Mouse (Mus musculus) heart, postnatal 4 days (tissue): ENCODE results near the gene Shroom3. TPM values are rescaled to one million over a fixed set of nuclear protein-coding genes. Genes with fewer than 3 reads are reported as not detected.
A peak's percentile ranks its signal among the peaks of the same experiment; 100 is the strongest.

ENCODE experiments used
- DNase-seq: peaks from one replicate; pipeline ENCODE4 v3.0.0; 2021
- total RNA-seq, 2 experiments: library from RNA; stranded (reverse); gene quantifications; 2 replicates each; pipeline ENCODE4 v1.2.3; 2021

Gene Shroom3
- total RNA-seq, 2 experiments from 2014 or later = 58.1 to 71.7 TPM

- no peak for DNase-seq
Measured at GRCm38 (mm10) chr5:92759156-92759745, 76.0 kb downstream of the Shroom3 start.

DNA sequence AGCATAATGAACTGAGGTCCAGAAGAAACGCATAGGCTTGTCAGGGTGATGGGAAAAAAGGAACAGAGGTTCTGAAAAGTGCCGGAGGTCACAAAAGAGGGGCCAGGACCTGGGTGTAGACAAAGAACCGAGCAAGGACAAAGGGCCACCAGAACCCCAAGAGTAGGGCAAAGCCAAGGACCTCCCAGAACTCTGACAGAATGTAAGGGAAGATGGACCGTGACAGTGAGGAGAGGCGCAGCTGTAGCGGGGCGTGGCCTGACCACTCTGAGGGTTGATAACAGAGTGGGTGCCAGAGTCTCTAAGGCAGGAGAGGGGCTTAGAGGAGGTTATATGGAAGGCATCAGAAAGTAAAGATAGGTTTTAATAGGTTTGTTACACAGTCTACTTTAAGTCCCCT lies 77.3 kb downstream of the Shroom3 start:
- DNase-seq = no peak

DNA sequence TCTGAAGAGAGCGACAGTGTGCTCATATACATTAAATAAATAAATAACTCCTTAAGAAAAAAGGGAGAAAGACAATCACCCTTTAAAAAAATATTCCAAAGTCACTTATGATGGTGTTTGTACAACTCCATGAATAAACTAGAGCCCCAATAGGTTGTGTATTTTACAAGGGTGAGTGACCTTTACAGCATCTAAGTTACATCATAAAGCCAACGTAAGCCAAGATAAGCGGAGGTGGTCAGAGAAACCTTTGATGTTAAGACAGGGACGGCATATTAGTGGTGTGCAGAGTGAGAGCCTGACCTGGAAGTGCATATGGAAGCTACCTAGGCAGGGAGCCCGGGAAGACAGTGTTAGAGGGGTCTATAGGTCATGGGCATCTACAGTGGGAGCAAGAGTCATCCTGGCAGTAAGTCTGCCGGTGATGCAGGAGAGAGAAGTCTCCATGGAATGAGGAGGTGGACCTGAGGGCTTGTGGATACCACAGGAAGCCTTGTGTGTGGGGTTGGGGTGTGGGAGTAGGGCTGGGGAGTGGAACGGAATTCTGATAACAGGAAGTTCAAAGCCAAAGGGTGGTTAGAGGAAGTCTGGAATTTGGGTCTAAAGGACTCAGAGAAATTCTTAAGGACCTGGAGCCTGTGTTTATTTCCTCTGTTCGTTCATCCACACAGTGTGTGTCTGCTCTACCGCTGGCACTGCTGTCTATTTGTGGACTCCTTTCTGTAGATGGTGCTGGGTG lies 78.5 kb downstream of the Shroom3 start:
- DNase-seq = no peak

GRCm38 (mm10) chr5:92762425-92762824 lies 79.2 kb downstream of the Shroom3 start:
- no peak for DNase-seq

DNA sequence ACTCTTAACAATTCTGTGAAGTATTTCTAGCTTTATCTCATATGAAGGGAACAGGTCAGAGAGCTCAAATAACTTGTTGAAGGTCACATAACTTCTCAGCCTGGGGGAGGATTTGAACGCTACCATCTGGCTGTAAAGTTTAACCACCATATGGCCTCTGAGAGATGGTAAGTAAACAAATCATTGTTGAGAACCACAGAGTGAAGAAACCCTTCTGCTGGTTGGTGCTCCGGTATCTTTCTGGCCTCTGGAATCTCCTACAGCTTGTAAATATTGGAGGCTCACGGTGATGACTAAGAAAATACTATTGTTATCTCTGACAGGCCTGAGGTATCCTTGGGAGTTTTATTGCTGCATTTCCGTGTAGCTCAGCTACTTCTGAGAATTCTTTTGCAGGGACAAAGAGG lies 80.3 kb downstream of the Shroom3 start:
- DNase-seq = peak; percentile 18

DNA sequence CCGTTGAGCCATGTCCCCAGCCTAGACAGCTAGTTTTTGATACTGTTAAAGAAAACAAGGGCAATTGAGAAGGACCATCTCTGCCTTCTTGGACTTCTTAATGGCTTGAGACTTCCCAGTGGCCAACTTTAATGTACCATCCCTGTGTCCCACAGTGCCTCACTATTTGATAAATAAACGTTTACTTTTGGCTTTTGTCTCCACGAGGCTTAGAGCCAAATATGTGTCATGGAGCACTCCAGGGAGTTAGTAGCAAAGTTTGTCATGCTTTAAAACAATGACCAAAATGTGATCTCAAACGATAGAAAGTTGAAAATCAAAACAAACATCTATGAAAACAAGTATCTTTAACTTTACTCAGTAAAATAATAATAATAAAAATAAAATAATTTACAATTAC lies 83.1 kb downstream of the Shroom3 start:
- no peak for DNase-seq

- DNase-seq = no peak
Measured at GRCm38 (mm10) chr5:92767194-92767777, 84.1 kb downstream of the Shroom3 start.

DNA sequence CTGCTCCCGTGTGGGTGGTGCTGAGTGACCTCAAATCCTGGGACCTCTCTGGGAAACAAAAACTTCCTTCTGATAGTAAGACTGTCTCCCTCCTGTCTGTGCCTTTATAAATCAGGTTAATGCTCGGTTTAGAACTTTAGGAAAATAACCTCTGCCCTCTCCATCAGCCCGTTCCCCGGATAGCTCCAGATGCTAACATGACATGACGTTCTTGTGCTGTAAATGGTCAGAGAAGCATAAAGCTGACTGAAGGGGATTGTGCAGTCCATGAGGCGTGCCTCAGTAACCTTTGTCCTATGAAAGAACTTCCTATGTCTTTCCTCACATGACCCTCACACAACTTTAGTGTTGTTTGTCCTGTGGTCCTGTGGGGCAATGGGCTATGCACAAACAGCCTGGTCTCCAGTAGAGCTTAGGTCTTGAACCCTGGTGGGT lies 84.6 kb downstream of the Shroom3 start:
- no peak for DNase-seq

DNA sequence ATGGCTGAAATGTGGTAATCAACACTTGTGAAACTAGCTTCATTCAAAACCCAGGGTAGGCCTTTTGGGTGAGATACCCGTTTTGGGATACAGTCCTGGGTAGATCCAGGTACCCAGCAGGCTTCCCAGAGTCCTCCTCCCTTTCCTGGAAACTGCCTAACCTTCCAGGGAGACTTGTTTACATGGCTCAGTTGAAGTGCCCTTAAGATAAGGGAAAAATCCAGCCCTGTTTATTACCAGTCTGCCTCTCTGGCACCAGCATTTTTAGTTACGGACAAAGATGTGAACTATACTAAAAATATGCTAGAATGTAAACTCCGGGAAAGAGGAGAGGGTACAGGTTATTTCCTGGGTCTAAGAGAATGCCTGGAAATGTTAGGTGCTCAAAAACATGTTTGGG lies 90.6 kb downstream of the Shroom3 start:
- DNase-seq = peak; percentile 20

DNA sequence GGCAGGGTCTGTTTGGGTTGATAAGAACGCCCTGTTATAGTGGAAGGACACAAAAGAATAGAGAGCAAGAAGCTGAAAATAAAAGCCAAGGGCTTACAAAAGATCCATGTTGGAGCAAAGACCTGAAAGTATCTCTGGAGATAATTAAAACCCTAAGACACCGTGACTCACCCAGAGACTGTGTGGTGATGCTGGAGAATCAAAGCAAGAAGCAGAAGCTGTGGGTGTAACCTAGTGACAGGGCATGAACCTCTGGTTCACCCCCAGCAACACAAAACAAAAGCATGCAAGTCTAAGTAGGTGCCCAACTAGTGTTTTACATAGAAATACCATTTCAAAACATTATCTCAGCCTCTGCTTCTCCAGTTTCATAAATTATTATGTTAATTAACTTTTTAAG lies 91.2 kb downstream of the Shroom3 start:
- DNase-seq = no peak

DNA sequence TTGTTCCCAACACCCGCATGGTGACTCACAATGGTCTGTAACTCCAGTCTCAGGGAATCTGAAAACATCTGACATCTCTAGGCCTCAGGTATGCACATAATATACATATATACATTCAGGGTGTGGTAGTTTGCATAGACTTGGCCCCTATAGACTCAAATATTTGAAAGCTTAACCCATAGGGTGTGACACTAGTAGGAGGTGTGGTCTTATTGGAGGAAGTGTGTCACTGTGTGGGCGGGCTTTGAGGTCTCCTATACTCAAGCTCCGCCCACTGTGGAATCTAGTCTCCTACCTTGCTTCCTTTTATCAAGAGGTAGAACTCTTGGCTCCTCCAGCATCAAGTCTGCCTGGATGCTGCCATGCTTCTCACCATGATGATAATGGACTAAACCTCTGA lies 91.7 kb downstream of the Shroom3 start:
- DNase-seq = no peak

- DNase-seq = no peak
Measured at GRCm38 (mm10) chr5:92778395-92778794, 95.2 kb downstream of the Shroom3 start.

GRCm38 (mm10) chr5:92781082-92781481 lies 97.8 kb downstream of the Shroom3 start:
- DNase-seq = no peak

- DNase-seq = no peak
Measured at GRCm38 (mm10) chr5:92784037-92784860, 101.0 kb downstream of the Shroom3 start.

DNA sequence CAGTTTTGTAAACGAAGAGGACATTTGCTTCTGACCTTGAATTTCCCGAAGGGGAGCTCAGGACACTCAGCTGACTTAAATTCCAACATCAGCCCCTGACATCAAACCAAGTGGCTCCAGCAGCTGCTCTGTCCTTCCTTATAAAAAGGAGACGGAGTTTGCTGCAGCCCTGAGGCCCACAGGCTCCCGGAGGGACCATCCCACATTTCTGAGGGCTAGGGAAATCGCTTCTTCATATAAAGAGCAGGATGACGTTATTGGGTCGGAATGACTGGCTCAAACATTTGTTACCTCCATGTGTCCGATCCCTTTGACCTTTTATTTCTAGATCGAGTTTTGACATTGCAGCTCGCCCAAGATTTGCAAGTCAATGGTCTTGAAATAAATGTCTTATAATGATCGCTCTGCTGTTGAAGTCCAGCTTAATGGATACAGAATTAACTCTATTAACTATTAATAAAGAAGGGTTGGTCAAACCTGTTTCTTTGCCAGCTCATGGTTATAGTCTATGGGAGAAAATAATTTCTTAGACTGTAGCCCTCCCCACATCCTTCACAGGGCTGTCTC lies 102.7 kb downstream of the Shroom3 start:
- DNase-seq = no peak

- no peak for DNase-seq
Measured at GRCm38 (mm10) chr5:92788990-92789389, 105.8 kb downstream of the Shroom3 start.

GRCm38 (mm10) chr5:92796089-92796990 lies 113.1 kb downstream of the Shroom3 start:
- DNase-seq = no peak

DNA sequence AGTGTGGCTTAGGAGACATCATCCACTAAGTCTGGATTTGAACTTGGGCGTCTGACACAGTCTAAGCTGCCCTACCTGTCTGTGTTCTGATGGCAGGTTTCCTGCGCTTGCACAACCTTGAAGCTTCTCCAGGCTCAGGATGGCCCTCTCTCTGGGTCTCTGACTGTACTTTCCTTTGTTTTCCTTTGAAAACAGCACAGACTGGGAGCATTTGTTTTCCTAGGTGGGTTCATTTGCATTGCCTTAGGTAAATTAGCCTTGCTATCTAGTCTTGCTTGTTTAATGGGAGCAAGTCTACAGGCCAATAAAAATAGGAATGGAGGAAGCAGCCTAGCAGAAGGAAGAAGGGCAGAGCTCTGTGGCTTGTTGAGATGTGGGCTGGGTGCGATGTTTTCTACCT lies 114.7 kb downstream of the Shroom3 start:
- no peak for DNase-seq

GRCm38 (mm10) chr5:92804379-92804778 lies 121.1 kb downstream of the Shroom3 start:
- DNase-seq = no peak

GRCm38 (mm10) chr5:92808503-92809415 lies 125.5 kb downstream of the Shroom3 start:
- DNase-seq = peak; percentile 83

GRCm38 (mm10) chr5:92809416-92809750 lies 126.1 kb downstream of the Shroom3 start:
- no peak for DNase-seq
